Mouse (Mus musculus) E14TG2a.4 (cell line): ENCODE data around the gene Bax.
"Not testable (repeated sequence)": the region's sequence is repeated elsewhere in the genome, so short reads cannot be mapped to it uniquely, and the experiment has no call there.

Experiments
- H3K27me3 ChIP-seq: 2 replicates; pipeline ENCODE4 v1.6.1; 2014; ENCODE audit warnings: low read length, control low read depth; ENCODE audit not compliant: insufficient read depth
- H3K36me3 ChIP-seq: 2 replicates; pipeline ENCODE4 v1.6.1; 2014; ENCODE audit warnings: low read length, control low read depth; ENCODE audit not compliant: insufficient read depth
- H3K4me1 ChIP-seq: replicated peaks from 2 replicates; pipeline ENCODE4 v1.6.1; 2014; ENCODE audit warnings: low read depth, low read length, control low read depth
- H3K4me3 ChIP-seq: replicated peaks from 2 replicates; pipeline ENCODE4 v1.5.1; 2014; ENCODE audit warnings: mild to moderate bottlenecking, low read length
- H3K9me3 ChIP-seq: 2 replicates; pipeline ENCODE4 v1.6.1; 2014; ENCODE audit warnings: low read length, control low read depth
- CTCF ChIP-seq: conservative IDR thresholded peaks from 2 replicates; pipeline ENCODE4 v1.5.1; 2014; ENCODE audit warnings: low read length
- NANOG ChIP-seq: IDR thresholded peaks from 2 replicates; pipeline ENCODE4 v1.6.1; 2014; ENCODE audit warnings: borderline replicate concordance, low read length, mixed read lengths
- POU5F1 ChIP-seq: IDR thresholded peaks from 2 replicates; pipeline ENCODE4 v1.6.1; 2014; ENCODE audit warnings: low read length, borderline replicate concordance

The Bax gene

GRCm38 (mm10) chr7:45486761-45487415 is 20.2 kb upstream of the Bax start, which contains the start of gene Gm45808:
Gm45808 (minus strand) TSS chr7:45486811.
- Histone ChIP-seq H3K4me3 (peak within 1 kb of the TSS; percentile 87), H3K9me3 (no peaks in the 10 kb centered on the region), H3K27me3 (no peaks in the 10 kb centered on the region), H3K4me1 (peaks cover 58% of the 10 kb centered on the region), H3K36me3 (peaks cover 43% of the 10 kb centered on the region)
- TF ChIP-seq CTCF (no peak), NANOG (no peak), POU5F1 (no peak)

- no peaks in the 10 kb centered on the region for H3K9me3 ChIP-seq
- peaks cover 42% of the 10 kb centered on the region for H3K36me3 ChIP-seq
- H3K4me3 ChIP-seq = no peak overlapping the region
- no peak for TF ChIP-seq NANOG
- TF ChIP-seq CTCF = no peak
- no peak for TF ChIP-seq POU5F1
- H3K27me3 ChIP-seq = no peaks in the 10 kb centered on the region
- H3K4me1 ChIP-seq = peaks cover 55% of the 10 kb centered on the region
These were observed 19.5 kb upstream of the Bax start for GRCm38 (mm10) chr7:45486158-45486557.

- not testable (repeated sequence) for H3K27me3 ChIP-seq
These were observed 18.3 kb upstream of the Bax start for GRCm38 (mm10) chr7:45484985-45485384.

GRCm38 (mm10) chr7:45482166-45482565 is 15.5 kb upstream of the Bax start:
- no peak for TF ChIP-seq POU5F1
- H3K27me3 ChIP-seq = no peaks in the 10 kb centered on the region
- H3K9me3 ChIP-seq = no peaks in the 10 kb centered on the region
- no peak overlapping the region for H3K4me3 ChIP-seq
- peaks cover 46% of the 10 kb centered on the region for H3K4me1 ChIP-seq
- peaks cover 59% of the 10 kb centered on the region for H3K36me3 ChIP-seq

More at GRCm38 (mm10) chr7:45484985-45485384, 18.3 kb upstream of the Bax start:
- H3K4me3 ChIP-seq, H3K9me3 ChIP-seq: not testable (repeated sequence)
- Histone ChIP-seq H3K36me3 (peaks cover 46% of the 10 kb centered on the region), H3K4me1 (peaks cover 51% of the 10 kb centered on the region)

- H3K27me3 ChIP-seq = no peaks in the 10 kb centered on the region
- peaks cover 58% of the 10 kb centered on the region for H3K36me3 ChIP-seq
- H3K4me3 ChIP-seq = no peak within 1 kb of the TSS
- H3K9me3 ChIP-seq = no peaks in the 10 kb centered on the region
- peaks cover 47% of the 10 kb centered on the region for H3K4me1 ChIP-seq
- TF ChIP-seq POU5F1 = no peak
- TF ChIP-seq NANOG = no peak
- no peak for TF ChIP-seq CTCF
These were observed 14.8 kb upstream of the Bax start, which contains the start of gene Tulp2 for GRCm38 (mm10) chr7:45481374-45481927. Tulp2 (plus strand) TSS chr7:45481877.

GRCm38 (mm10) chr7:45480310-45480709 is 13.6 kb upstream of the Bax start:
- peaks cover 51% of the 10 kb centered on the region for H3K4me1 ChIP-seq
- H3K9me3 ChIP-seq, H3K27me3 ChIP-seq, H3K4me3 ChIP-seq: not testable (repeated sequence)
- H3K36me3 ChIP-seq = peaks cover 49% of the 10 kb centered on the region

GRCm38 (mm10) chr7:45478774-45479173 is 12.1 kb upstream of the Bax start:
- peaks cover 42% of the 10 kb centered on the region for H3K36me3 ChIP-seq
- peaks cover 61% of the 10 kb centered on the region for H3K4me1 ChIP-seq
- no peaks in the 10 kb centered on the region for H3K27me3 ChIP-seq
- TF ChIP-seq CTCF (no peak), POU5F1 (no peak), NANOG (no peak)
- no peaks in the 10 kb centered on the region for H3K9me3 ChIP-seq
- H3K4me3 ChIP-seq = no peak overlapping the region

GRCm38 (mm10) chr7:45477003-45477402 is 10.3 kb upstream of the Bax start:
- no peaks in the 10 kb centered on the region for H3K9me3 ChIP-seq
- H3K36me3 ChIP-seq = peaks cover 32% of the 10 kb centered on the region
- H3K27me3 ChIP-seq = no peaks in the 10 kb centered on the region
- H3K4me3 ChIP-seq = no peak overlapping the region
- peaks cover 55% of the 10 kb centered on the region for H3K4me1 ChIP-seq
- TF ChIP-seq NANOG = no peak
- peak; percentile 53 for TF ChIP-seq CTCF
- TF ChIP-seq POU5F1 = no peak

GRCm38 (mm10) chr7:45476453-45476852 is 9.8 kb upstream of the Bax start:
- H3K36me3 ChIP-seq = peaks cover 32% of the 10 kb centered on the region
- no peaks in the 10 kb centered on the region for H3K9me3 ChIP-seq
- no peak overlapping the region for H3K4me3 ChIP-seq
- H3K27me3 ChIP-seq = no peaks in the 10 kb centered on the region
- H3K4me1 ChIP-seq = peaks cover 50% of the 10 kb centered on the region
- TF ChIP-seq NANOG (no peak), CTCF (no peak), POU5F1 (no peak)
